Mouse (Mus musculus) heart, adult 2 months (tissue): ENCODE measurements around the gene Olfr1214. TPM values are rescaled to one million over a fixed set of nuclear protein-coding genes. Genes with fewer than 3 reads are reported as not detected.

Experiments used
- DNase-seq, 2 experiments: peaks; one replicate each; pipeline ENCODE4 v3.0.0; 2021
- H3K27ac ChIP-seq: fragments of 200-600 bp; 2 replicates; pipeline ENCODE4 v1.8.1; 2022
- H3K27me3 ChIP-seq: fragments of 200-500 bp; 2 replicates; pipeline ENCODE4 v1.6.1; 2012; ENCODE audit warnings: mild to moderate bottlenecking, low read length, inconsistent platforms, mixed read lengths; ENCODE audit not compliant: control insufficient read depth, insufficient read depth
- H3K36me3 ChIP-seq: fragments of 200-500 bp; 2 replicates; pipeline ENCODE4 v1.6.1; 2012; ENCODE audit warnings: low read length, inconsistent platforms; ENCODE audit not compliant: control insufficient read depth, insufficient read depth
- H3K4me1 ChIP-seq: fragments of 200-500 bp; 2 replicates; pipeline ENCODE4 v1.6.1; 2011; ENCODE audit warnings: low read length; ENCODE audit not compliant: control insufficient read depth, insufficient read depth
- H3K4me3 ChIP-seq: fragments of 200-600 bp; 2 replicates; pipeline ENCODE4 v1.8.1; 2022
- H3K79me2 ChIP-seq: fragments of 200-500 bp; replicated peaks from 2 replicates; pipeline ENCODE4 v1.6.1; 2012; ENCODE audit warnings: mild to moderate bottlenecking, inconsistent platforms, low read length, moderate library complexity, mixed read lengths; ENCODE audit not compliant: control insufficient read depth, insufficient read depth
- H3K9ac ChIP-seq: fragments of 200-500 bp; 2 replicates; pipeline ENCODE4 v1.6.1; 2012; ENCODE audit warnings: low read depth, mild to moderate bottlenecking, control low read depth, inconsistent platforms, low read length, mixed read lengths
- CTCF ChIP-seq: fragments of 200-600 bp; IDR thresholded peaks from 2 replicates; pipeline ENCODE4 v1.8.1; 2022; ENCODE audit warnings: antibody characterized with exemption, mild to moderate bottlenecking, moderate library complexity
- EP300 ChIP-seq: fragments of 200-500 bp; IDR thresholded peaks from 2 replicates; pipeline ENCODE4 v1.6.1; 2011; ENCODE audit warnings: low read depth, low read length, control low read depth; ENCODE audit not compliant: insufficient read depth
- POLR2A ChIP-seq: fragments of 200-500 bp; IDR thresholded peaks from 2 replicates; pipeline ENCODE4 v1.6.1; 2011; ENCODE audit warnings: mild to moderate bottlenecking, low read depth, low read length, control low read depth; ENCODE audit not compliant: insufficient read depth
- WGBS: fragments of 180-500 bp; shearing (Covaris S2); methylation state at CpG from one replicate; pipeline ENCODE4 v1.1.7; 2018; 5-methylcytosine and 5-hydroxymethylcytosine counted together
- intact Hi-C: fragments of 180-260 bp; cut with DNase I; formaldehyde crosslinking; loops from one replicate; pipeline ENCODE4 v1.15.1; 2025
- polyA plus RNA-seq: library from polyadenylated mRNA; depleted of rRNA; stranded (reverse); fragments of >200 nt; gene quantifications from 2 replicates; pipeline ENCODE4 v1.2.3, GENCODE M21; 2012; rRNA removed
- total RNA-seq, 2 experiments: library from RNA; stranded (reverse); gene quantifications; 2 replicates each; pipeline ENCODE4 v1.2.3; 2021

Olfr1214 gene
- total and polyA plus RNA-seq, 3 experiments: not detected

GRCm38 (mm10) chr2:88953669-88954068 is 38.8 kb downstream of the Olfr1214 start, which contains the start of gene Olfr1212:
TSS of gene Olfr1212 (plus strand) at chr2:88953969.
- Histone ChIP-seq H3K27me3 (no peaks in the 10 kb centered on the region), H3K4me3 (no peak within 1 kb of the TSS), H3K9ac (no peak within 1 kb of the TSS), H3K27ac (no peak within 1 kb of the TSS), H3K79me2 (no peaks in the 10 kb centered on the region), H3K4me1 (no peaks in the 10 kb centered on the region), H3K36me3 (no peaks in the 10 kb centered on the region)
- no peak for DNase-seq
- TF ChIP-seq POLR2A (no peak), EP300 (no peak), CTCF (no peak)
- intact Hi-C loops: no loop called here

DNA sequence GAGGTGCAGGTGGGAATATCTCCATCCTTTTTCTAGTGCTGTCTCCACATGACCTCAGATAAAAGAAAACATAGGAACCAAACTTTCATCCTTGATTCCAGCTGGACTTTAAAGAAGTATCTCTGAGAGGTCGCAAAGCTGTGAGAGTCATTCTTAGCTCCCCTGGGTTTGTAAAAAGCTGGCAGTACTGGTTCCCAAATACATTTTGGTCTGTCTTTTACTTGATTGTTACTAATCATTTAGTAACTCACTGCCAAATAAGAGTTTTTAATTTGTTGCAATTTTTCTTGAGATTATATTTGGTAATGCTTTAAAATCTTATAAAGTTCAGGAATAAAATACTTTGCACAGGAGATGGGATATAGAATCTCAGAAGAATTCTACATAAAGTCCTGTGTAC is 54.4 kb downstream of the Olfr1214 start, which contains the start of gene Olfr1211:
Gene Olfr1211 (minus strand): TSS at position 101 of the 400 bp plus-strand sequence.
- H3K79me2 ChIP-seq: no peaks in the 10 kb centered on the region
- intact Hi-C loops: no loop called here
- H3K4me3 ChIP-seq: no peak within 1 kb of the TSS
- H3K9ac ChIP-seq: no peak within 1 kb of the TSS
- H3K4me1 ChIP-seq: no peaks in the 10 kb centered on the region
- no peaks in the 10 kb centered on the region for H3K27me3 ChIP-seq
- 74% methylated on average over 1 of the region's 1 CpGs for WGBS
- no peak within 1 kb of the TSS for H3K27ac ChIP-seq
- TF ChIP-seq POLR2A (no peak), CTCF (no peak), EP300 (no peak)
- H3K36me3 ChIP-seq: no peaks in the 10 kb centered on the region
- DNase-seq: no peak

Other genes starting within 250 kb of the Olfr1214 start
- gene Olfr1198, start 241.3 kb downstream of the Olfr1214 start, total RNA-seq: not detected
- gene Olfr1198, start 241.3 kb downstream of the Olfr1214 start, polyA plus RNA-seq: not detected in 2 replicates
- not detected for gene Olfr1199, start 232.2 kb downstream of the Olfr1214 start, total RNA-seq
- not detected in 2 replicates for gene Olfr1199, start 232.2 kb downstream of the Olfr1214 start, polyA plus RNA-seq
- gene Olfr1200, start 222.2 kb downstream of the Olfr1214 start, total RNA-seq: not detected
- not detected in 2 replicates for gene Olfr1200, start 222.2 kb downstream of the Olfr1214 start, polyA plus RNA-seq
- not detected for gene Olfr1201, start 199.6 kb downstream of the Olfr1214 start, total RNA-seq
- gene Olfr1201, start 199.6 kb downstream of the Olfr1214 start, polyA plus RNA-seq: not detected in 2 replicates
- under 1 TPM in 1 of 2 experiments, not detected in 1; 0.07 TPM for gene Olfr1202, start 178.2 kb downstream of the Olfr1214 start, total RNA-seq
- gene Olfr1202, start 178.2 kb downstream of the Olfr1214 start, polyA plus RNA-seq: not detected in 2 replicates
- not detected for gene Olfr1205, start 162.9 kb downstream of the Olfr1214 start, total RNA-seq
- not detected in 2 replicates for gene Olfr1205, start 162.9 kb downstream of the Olfr1214 start, polyA plus RNA-seq
- not detected for gene Olfr1204, start 143.4 kb downstream of the Olfr1214 start, total RNA-seq
- not detected in 2 replicates for gene Olfr1204, start 143.4 kb downstream of the Olfr1214 start, polyA plus RNA-seq
- not detected for gene Olfr1206, start 129.4 kb downstream of the Olfr1214 start, total RNA-seq
- gene Olfr1206, start 129.4 kb downstream of the Olfr1214 start, polyA plus RNA-seq: not detected in 2 replicates
- gene Olfr1208, start 90.3 kb downstream of the Olfr1214 start, total RNA-seq: not detected
- gene Olfr1208, start 90.3 kb downstream of the Olfr1214 start, polyA plus RNA-seq: not detected in 2 replicates
- gene Olfr1209, start 77.5 kb downstream of the Olfr1214 start, total RNA-seq: not detected
- gene Olfr1209, start 77.5 kb downstream of the Olfr1214 start, polyA plus RNA-seq: not detected in 2 replicates
- not detected for gene Olfr1211, start 54.5 kb downstream of the Olfr1214 start, total RNA-seq
- gene Olfr1211, start 54.5 kb downstream of the Olfr1214 start, polyA plus RNA-seq: not detected in 2 replicates
- not detected for gene Olfr1212, start 38.7 kb downstream of the Olfr1214 start, total RNA-seq
- gene Olfr1212, start 38.7 kb downstream of the Olfr1214 start, polyA plus RNA-seq: not detected in 2 replicates
- not detected for gene Gm13762, start 12.4 kb downstream of the Olfr1214 start, total RNA-seq
- gene Gm13762, start 12.4 kb downstream of the Olfr1214 start, polyA plus RNA-seq: not detected in 2 replicates
- not detected for gene Olfr1215, start 14.3 kb upstream of the Olfr1214 start, total RNA-seq
- gene Olfr1215, start 14.3 kb upstream of the Olfr1214 start, polyA plus RNA-seq: not detected in 2 replicates
- gene Olfr1216, start 25.7 kb upstream of the Olfr1214 start, total RNA-seq: not detected
- not detected in 2 replicates for gene Olfr1216, start 25.7 kb upstream of the Olfr1214 start, polyA plus RNA-seq
- not detected for gene Olfr1217, start 39.4 kb upstream of the Olfr1214 start, total RNA-seq
- not detected in 2 replicates for gene Olfr1217, start 39.4 kb upstream of the Olfr1214 start, polyA plus RNA-seq
- not detected for gene Olfr1218, start 68.5 kb upstream of the Olfr1214 start, total RNA-seq
- not detected in 2 replicates for gene Olfr1218, start 68.5 kb upstream of the Olfr1214 start, polyA plus RNA-seq
- not detected for gene Olfr1219, start 90.9 kb upstream of the Olfr1214 start, total RNA-seq
- not detected in 2 replicates for gene Olfr1219, start 90.9 kb upstream of the Olfr1214 start, polyA plus RNA-seq
- gene Olfr1220, start 114.2 kb upstream of the Olfr1214 start, total RNA-seq: not detected
- not detected in 2 replicates for gene Olfr1220, start 114.2 kb upstream of the Olfr1214 start, polyA plus RNA-seq
- not detected for gene Olfr1221, start 124.6 kb upstream of the Olfr1214 start, total RNA-seq
- gene Olfr1221, start 124.6 kb upstream of the Olfr1214 start, polyA plus RNA-seq: not detected in 2 replicates
- not detected for gene Olfr1222, start 140.4 kb upstream of the Olfr1214 start, total RNA-seq
- gene Olfr1222, start 140.4 kb upstream of the Olfr1214 start, polyA plus RNA-seq: not detected in 2 replicates
- gene Olfr1223, start 158.9 kb upstream of the Olfr1214 start, total RNA-seq: not detected
- not detected in 2 replicates for gene Olfr1223, start 158.9 kb upstream of the Olfr1214 start, polyA plus RNA-seq
- gene Olfr1224-ps1, start 171.4 kb upstream of the Olfr1214 start, total RNA-seq: not detected
- not detected in 2 replicates for gene Olfr1224-ps1, start 171.4 kb upstream of the Olfr1214 start, polyA plus RNA-seq
- not detected for gene Olfr1225, start 182.0 kb upstream of the Olfr1214 start, total RNA-seq
- not detected in 2 replicates for gene Olfr1225, start 182.0 kb upstream of the Olfr1214 start, polyA plus RNA-seq
- gene Olfr1226, start 207.4 kb upstream of the Olfr1214 start, total RNA-seq: not detected
- not detected in 2 replicates for gene Olfr1226, start 207.4 kb upstream of the Olfr1214 start, polyA plus RNA-seq